Mouse (Mus musculus): ENCODE results near the gene Rad9b. TPM values are rescaled to one million over a fixed set of nuclear protein-coding genes. Genes with fewer than 3 reads are reported as not detected.

Gene Rad9b
- polyA plus RNA-seq, 1 experiment from 2014 or later, result 10.9 TPM

GRCm38 (mm10) chr5:122344260-122344659, 9.8 kb downstream of the Rad9b start:
- 6% methylated on average over 5 of the region's 5 CpGs for WGBS
- Histone ChIP-seq H3K27me3 (no peaks in the 10 kb centered on the region), H3K9ac (no peak overlapping the region), H3K36me3 (no peaks in the 10 kb centered on the region), H3K27ac (no peak overlapping the region), H3K4me1 (no peaks in the 10 kb centered on the region), H3K4me3 (no peak overlapping the region), H3K4me2 (no peak overlapping the region), H3K9me3 (no peaks in the 10 kb centered on the region)
- no peak for ATAC-seq (ENCODE audit: insufficient number of reproducible peaks, low FRiP score, low TSS enrichment, low read depth)

- 46% methylated on average over 7 of the region's 7 CpGs for WGBS
- Histone ChIP-seq H3K36me3 (no peaks in the 10 kb centered on the region), H3K9me3 (no peaks in the 10 kb centered on the region), H3K27ac (no peak overlapping the region), H3K4me2 (no peak overlapping the region), H3K4me1 (no peaks in the 10 kb centered on the region), H3K9ac (no peak overlapping the region), H3K27me3 (no peaks in the 10 kb centered on the region), H3K4me3 (no peak overlapping the region)
- ATAC-seq (ENCODE audit: insufficient number of reproducible peaks, low FRiP score, low TSS enrichment, low read depth), result no peak
Measured at GRCm38 (mm10) chr5:122343768-122344167, 10.3 kb downstream of the Rad9b start.

GRCm38 (mm10) chr5:122342874-122343273, 11.2 kb downstream of the Rad9b start:
- 73% methylated on average over 1 of the region's 1 CpGs for WGBS
- Histone ChIP-seq H3K27ac (no peak overlapping the region), H3K27me3 (no peaks in the 10 kb centered on the region), H3K4me2 (no peak overlapping the region), H3K4me3 (no peak overlapping the region), H3K4me1 (no peaks in the 10 kb centered on the region), H3K9ac (no peak overlapping the region), H3K9me3 (no peaks in the 10 kb centered on the region), H3K36me3 (no peaks in the 10 kb centered on the region)
- ATAC-seq (ENCODE audit: insufficient number of reproducible peaks, low FRiP score, low TSS enrichment, low read depth), result no peak

- H3K4me3 ChIP-seq, result no peak overlapping the region
- no peak overlapping the region for H3K27ac ChIP-seq
- no peaks in the 10 kb centered on the region for H3K9me3 ChIP-seq
- no peak overlapping the region for H3K9ac ChIP-seq
- WGBS, result 86% methylated on average over 7 of the region's 7 CpGs
- no peak for ATAC-seq (ENCODE audit: insufficient number of reproducible peaks, low FRiP score, low TSS enrichment, low read depth)
- no peaks in the 10 kb centered on the region for H3K4me1 ChIP-seq
- no peaks in the 10 kb centered on the region for H3K36me3 ChIP-seq
- no peak overlapping the region for H3K4me2 ChIP-seq
- no peaks in the 10 kb centered on the region for H3K27me3 ChIP-seq
Measured at GRCm38 (mm10) chr5:122336554-122337294, 17.3 kb downstream of the Rad9b start.

GRCm38 (mm10) chr5:122334682-122335081, 19.4 kb downstream of the Rad9b start:
- 66% methylated on average over 3 of the region's 3 CpGs for WGBS
- Histone ChIP-seq H3K9me3 (no peaks in the 10 kb centered on the region), H3K4me2 (no peak overlapping the region), H3K27me3 (no peaks in the 10 kb centered on the region), H3K9ac (no peak overlapping the region), H3K4me3 (no peak overlapping the region), H3K27ac (no peak overlapping the region), H3K4me1 (no peaks in the 10 kb centered on the region), H3K36me3 (no peaks in the 10 kb centered on the region)
- ATAC-seq (ENCODE audit: insufficient number of reproducible peaks, low FRiP score, low TSS enrichment, low read depth), result no peak

GRCm38 (mm10) chr5:122330269-122330668, 23.8 kb downstream of the Rad9b start:
- no peaks in the 10 kb centered on the region for H3K27me3 ChIP-seq
- no peaks in the 10 kb centered on the region for H3K4me1 ChIP-seq
- peaks cover 8% of the 10 kb centered on the region for H3K36me3 ChIP-seq
- ATAC-seq (ENCODE audit: insufficient number of reproducible peaks, low FRiP score, low TSS enrichment, low read depth), result no peak
- H3K4me3 ChIP-seq, result no peak overlapping the region
- no peak overlapping the region for H3K9ac ChIP-seq
- H3K9me3 ChIP-seq, result no peaks in the 10 kb centered on the region
- no peak overlapping the region for H3K4me2 ChIP-seq
- WGBS, result 91% methylated on average over 4 of the region's 4 CpGs
- H3K27ac ChIP-seq, result no peak overlapping the region

GRCm38 (mm10) chr5:122327283-122327682, 26.8 kb downstream of the Rad9b start:
- Histone ChIP-seq H3K36me3 (peaks cover 14% of the 10 kb centered on the region), H3K9ac (no peak overlapping the region), H3K27me3 (no peaks in the 10 kb centered on the region), H3K9me3 (no peaks in the 10 kb centered on the region), H3K4me1 (no peaks in the 10 kb centered on the region), H3K27ac (no peak overlapping the region), H3K4me3 (no peak overlapping the region), H3K4me2 (no peak overlapping the region)
- no peak for ATAC-seq (ENCODE audit: insufficient number of reproducible peaks, low FRiP score, low TSS enrichment, low read depth)
- WGBS, result 75% methylated on average over 3 of the region's 3 CpGs

GRCm38 (mm10) chr5:122325477-122325876, 28.6 kb downstream of the Rad9b start:
- H3K9ac ChIP-seq, result no peak overlapping the region
- peaks cover under 1% of the 10 kb centered on the region; the same call in 1 of the 2 replicates for H3K4me1 ChIP-seq
- no peaks in the 10 kb centered on the region for H3K9me3 ChIP-seq
- WGBS, result 87% methylated on average over 8 of the region's 8 CpGs
- no peak overlapping the region for H3K27ac ChIP-seq
- no peaks in the 10 kb centered on the region for H3K27me3 ChIP-seq
- no peak for ATAC-seq (ENCODE audit: insufficient number of reproducible peaks, low FRiP score, low TSS enrichment, low read depth)
- H3K4me3 ChIP-seq, result no peak overlapping the region
- H3K4me2 ChIP-seq, result no peak overlapping the region
- peaks cover 22% of the 10 kb centered on the region for H3K36me3 ChIP-seq

GRCm38 (mm10) chr5:122324608-122325431, 29.2 kb downstream of the Rad9b start:
- Histone ChIP-seq H3K27me3 (no peaks in the 10 kb centered on the region), H3K4me2 (no peak overlapping the region), H3K9ac (no peak overlapping the region), H3K27ac (no peak overlapping the region), H3K9me3 (no peaks in the 10 kb centered on the region), H3K4me1 (peaks cover 7% of the 10 kb centered on the region), H3K4me3 (no peak overlapping the region), H3K36me3 (peaks cover 22% of the 10 kb centered on the region)
- 89% methylated on average over 23 of the region's 23 CpGs for WGBS
- ATAC-seq (ENCODE audit: insufficient number of reproducible peaks, low FRiP score, low TSS enrichment, low read depth), result no peak

- Histone ChIP-seq H3K4me3 (no peak overlapping the region), H3K36me3 (peaks cover 22% of the 10 kb centered on the region), H3K9me3 (no peaks in the 10 kb centered on the region), H3K27ac (no peak overlapping the region), H3K4me1 (peaks cover 14% of the 10 kb centered on the region), H3K9ac (no peak overlapping the region), H3K27me3 (no peaks in the 10 kb centered on the region), H3K4me2 (no peak overlapping the region)
- no peak for ATAC-seq (ENCODE audit: insufficient number of reproducible peaks, low FRiP score, low TSS enrichment, low read depth)
- 82% methylated on average over 8 of the region's 8 CpGs for WGBS
Measured at GRCm38 (mm10) chr5:122323523-122323922, 30.5 kb downstream of the Rad9b start.

GRCm38 (mm10) chr5:122320205-122320781, 33.7 kb downstream of the Rad9b start:
- H3K4me2 ChIP-seq, result no peak overlapping the region
- peak overlapping the region; percentile 35 for H3K27ac ChIP-seq
- no peaks in the 10 kb centered on the region for H3K27me3 ChIP-seq
- H3K9ac ChIP-seq, result no peak overlapping the region
- H3K9me3 ChIP-seq, result no peaks in the 10 kb centered on the region
- H3K36me3 ChIP-seq, result peaks cover 21% of the 10 kb centered on the region
- no peak overlapping the region for H3K4me3 ChIP-seq
- WGBS, result 61% methylated on average over 12 of the region's 12 CpGs
- peaks cover 17% of the 10 kb centered on the region for H3K4me1 ChIP-seq
- no peak for ATAC-seq (ENCODE audit: insufficient number of reproducible peaks, low FRiP score, low TSS enrichment, low read depth)
